Mouse (Mus musculus) neural tube, embryonic 11.5 days (tissue): ENCODE results near the gene Nsun6. TPM values are rescaled to one million over a fixed set of nuclear protein-coding genes. Genes with fewer than 3 reads are reported as not detected.

Source experiments
- ATAC-seq: fragments of 200-750 bp; cut with Nextera tagmentation; 2 replicates; pipeline ENCODE4 v1.8.0; 2017; ENCODE audit warnings: moderate number of reproducible peaks, mild to moderate bottlenecking, moderate TSS enrichment, moderate library complexity; ENCODE audit not compliant: insufficient read depth, low FRiP score, low TSS enrichment
- DNase-seq: peaks from one replicate; pipeline ENCODE4 v3.0.0-alpha.2; 2015; ENCODE audit warnings: low spot score
- H3K27ac ChIP-seq: fragments of 300-500 bp; sonication (generic); 2 replicates; pipeline ENCODE4 v1.5.1; 2014; ENCODE audit warnings: low read depth, mild to moderate bottlenecking, low read length
- H3K27me3 ChIP-seq: fragments of 300-500 bp; sonication (generic); 2 replicates; pipeline ENCODE4 v1.6.1; 2014; ENCODE audit warnings: mild to moderate bottlenecking, low read length, mixed read lengths; ENCODE audit not compliant: control insufficient read depth, insufficient read depth
- H3K36me3 ChIP-seq: fragments of 300-500 bp; sonication (generic); 2 replicates; pipeline ENCODE4 v1.6.1; 2014; ENCODE audit warnings: mild to moderate bottlenecking, low read length, moderate library complexity, mixed read lengths; ENCODE audit not compliant: control insufficient read depth, insufficient read depth
- H3K4me1 ChIP-seq: fragments of 300-500 bp; sonication (generic); 2 replicates; pipeline ENCODE4 v1.6.1; 2014; ENCODE audit warnings: low read length, mixed read lengths; ENCODE audit not compliant: control insufficient read depth, insufficient read depth
- H3K4me2 ChIP-seq: fragments of 300-500 bp; sonication (generic); 2 replicates; pipeline ENCODE4 v1.6.1; 2014; ENCODE audit warnings: low read depth, mild to moderate bottlenecking, moderate library complexity
- H3K4me3 ChIP-seq: fragments of 300-500 bp; sonication (generic); 2 replicates; pipeline ENCODE4 v1.5.1; 2014; ENCODE audit warnings: low read depth, low read length
- H3K9ac ChIP-seq: fragments of 300-500 bp; sonication (generic); 2 replicates; pipeline ENCODE4 v1.6.1; 2014; ENCODE audit warnings: mild to moderate bottlenecking, low read length
- H3K9me3 ChIP-seq: fragments of 300-500 bp; sonication (generic); 2 replicates; pipeline ENCODE4 v1.6.1; 2016; ENCODE audit warnings: low read length; ENCODE audit not compliant: control insufficient read depth
- WGBS: fragments of 180-500 bp; shearing (Covaris S2); extraction: QIAGEN DNeasy Blood & Tissue Kit; methylation state at CpG from one replicate; pipeline ENCODE4 v1.1.7; 2014; 5-methylcytosine and 5-hydroxymethylcytosine counted together
- polyA plus RNA-seq: library from polyadenylated mRNA; unstranded; fragments of >200 nt; fragmentation: Nextera tagmentation; extraction: Ambion mirVana; gene quantifications from 2 replicates; pipeline ENCODE4 v1.2.1, GENCODE M21; 2014

Gene Nsun6
- 12.0 and 12.1 TPM in 2 replicates for polyA plus RNA-seq

DNA sequence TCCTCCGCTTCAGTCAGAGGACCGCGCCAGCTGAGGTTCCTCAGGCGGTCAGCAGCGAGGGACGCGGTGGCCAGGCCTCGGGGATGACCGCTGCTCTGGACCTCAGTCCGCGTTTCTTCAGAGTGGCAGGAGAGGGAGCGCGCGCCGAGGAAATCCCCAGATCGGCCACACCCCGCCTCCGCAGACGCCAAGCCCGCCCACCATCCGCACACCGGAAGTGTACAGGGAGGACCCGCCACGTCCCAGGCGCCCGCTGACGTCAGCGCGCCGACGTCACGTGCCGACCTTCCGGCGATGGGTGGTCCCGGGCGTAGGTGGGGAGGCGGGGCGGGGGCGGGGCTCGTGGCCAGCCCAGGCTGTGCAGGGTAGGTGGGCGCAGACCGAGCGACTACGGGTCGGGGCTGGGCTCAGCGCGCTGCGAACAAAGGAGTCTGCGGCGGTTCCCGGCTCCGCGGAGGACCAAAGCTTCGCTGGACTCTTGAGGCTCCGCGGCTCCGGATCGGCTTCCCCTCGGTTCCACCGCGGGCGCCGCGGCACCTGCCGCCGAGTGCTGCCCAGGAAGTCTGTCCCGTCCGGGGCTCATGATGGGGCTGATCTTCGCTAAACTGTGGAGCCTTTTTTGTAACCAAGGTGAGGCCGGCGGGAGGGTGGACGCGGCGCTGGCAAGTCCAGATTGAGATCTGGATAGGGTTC, at the start of gene Nsun6:
Gene Nsun6 (minus strand): TSS at position 125 of the 693 bp plus-strand sequence.
- H3K9ac ChIP-seq = peak within 1 kb of the TSS; percentile 97
- H3K36me3 ChIP-seq = no peaks in the 10 kb centered on the region
- peaks cover 6% of the 10 kb centered on the region; the same call in 1 of the 2 replicates for H3K4me1 ChIP-seq
- H3K4me2 ChIP-seq = peak within 1 kb of the TSS; percentile 61
- under 1% methylated on average over 71 of the region's 75 CpGs for WGBS
- DNase-seq = peak; percentile 99
- peak; percentile 99 for ATAC-seq
- H3K4me3 ChIP-seq = peak within 1 kb of the TSS; percentile 84
- H3K27me3 ChIP-seq = no peaks in the 10 kb centered on the region
- no peaks in the 10 kb centered on the region for H3K9me3 ChIP-seq
- H3K27ac ChIP-seq = peak within 1 kb of the TSS; percentile 92

- no peaks in the 10 kb centered on the region for H3K36me3 ChIP-seq
- 65% methylated on average over 1 of the region's 1 CpGs for WGBS
- no peak overlapping the region for H3K4me3 ChIP-seq
- no peaks in the 10 kb centered on the region for H3K27me3 ChIP-seq
- H3K9me3 ChIP-seq = no peaks in the 10 kb centered on the region
- H3K4me1 ChIP-seq = no peaks in the 10 kb centered on the region
- DNase-seq = no peak
- no peak overlapping the region for H3K27ac ChIP-seq
- no peak overlapping the region for H3K9ac ChIP-seq
- no peak for ATAC-seq
- H3K4me2 ChIP-seq = no peak overlapping the region
These were observed 49.5 kb upstream of the Nsun6 start for GRCm38 (mm10) chr2:15104386-15104785.

- H3K36me3 ChIP-seq = no peaks in the 10 kb centered on the region
- ATAC-seq (no peak), DNase-seq (no peak)
- no peak overlapping the region for H3K27ac ChIP-seq
- no peaks in the 10 kb centered on the region for H3K4me1 ChIP-seq
- WGBS = 71% methylated on average over 3 of the region's 3 CpGs
- H3K9me3 ChIP-seq = no peaks in the 10 kb centered on the region
- no peak overlapping the region for H3K4me3 ChIP-seq
- H3K9ac ChIP-seq = no peak overlapping the region
- no peaks in the 10 kb centered on the region for H3K27me3 ChIP-seq
- H3K4me2 ChIP-seq = no peak overlapping the region
These were observed 41.7 kb upstream of the Nsun6 start for GRCm38 (mm10) chr2:15096514-15097090.

DNA sequence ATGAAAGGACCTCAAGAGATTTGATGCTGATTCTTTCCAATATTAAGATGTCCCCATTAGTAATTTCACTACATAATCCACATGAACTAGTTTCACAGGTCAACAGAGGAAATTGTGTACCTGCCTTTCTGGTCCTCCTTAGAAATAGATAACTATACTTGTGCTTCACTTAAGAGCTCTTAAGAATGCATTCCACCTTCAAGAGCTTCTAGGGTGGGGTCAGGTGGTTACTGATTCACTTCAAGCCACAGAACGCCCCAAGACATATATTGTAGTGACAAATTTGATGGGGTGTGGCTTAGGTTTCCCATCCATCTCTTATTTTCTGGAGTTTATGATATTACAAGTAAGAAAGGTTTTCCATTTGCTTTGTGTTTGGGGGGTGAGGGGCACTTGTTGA, 32.4 kb upstream of the Nsun6 start:
- ATAC-seq (no peak), DNase-seq (no peak)
- no peak overlapping the region for H3K4me2 ChIP-seq
- WGBS = 90% methylated on average over 1 of the region's 1 CpGs
- no peak overlapping the region for H3K4me3 ChIP-seq
- no peaks in the 10 kb centered on the region for H3K4me1 ChIP-seq
- H3K27ac ChIP-seq = no peak overlapping the region
- no peak overlapping the region for H3K9ac ChIP-seq
- H3K36me3 ChIP-seq = no peaks in the 10 kb centered on the region
- H3K9me3 ChIP-seq = no peaks in the 10 kb centered on the region
- no peaks in the 10 kb centered on the region for H3K27me3 ChIP-seq

DNA sequence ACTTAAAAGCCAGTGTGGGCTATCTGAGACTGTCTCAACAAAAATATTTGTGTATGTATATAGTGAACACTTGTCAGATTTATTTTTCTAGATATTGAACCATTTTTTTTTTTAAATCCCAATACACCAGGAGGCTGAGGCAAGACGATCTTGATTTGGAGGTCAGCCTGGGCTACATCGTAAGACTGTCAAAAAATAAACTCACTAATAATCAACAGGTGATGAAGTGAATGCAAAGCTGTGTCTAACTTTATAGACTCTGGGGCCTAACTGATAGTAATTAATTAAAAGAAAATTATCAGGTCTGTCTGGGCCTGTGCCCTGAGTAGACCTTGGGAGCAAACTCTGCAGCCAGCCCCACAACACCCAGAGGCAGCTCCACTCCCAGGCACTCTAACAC, 28.8 kb upstream of the Nsun6 start:
- H3K9ac ChIP-seq = no peak overlapping the region
- H3K4me2 ChIP-seq = no peak overlapping the region
- H3K27me3 ChIP-seq = no peaks in the 10 kb centered on the region
- 96% methylated on average over 2 of the region's 2 CpGs for WGBS
- DNase-seq = no peak
- H3K27ac ChIP-seq = no peak overlapping the region
- ATAC-seq = no peak
- H3K36me3 ChIP-seq = peaks cover 2% of the 10 kb centered on the region; the same call in 1 of the 2 replicates
- no peaks in the 10 kb centered on the region for H3K4me1 ChIP-seq
- no peaks in the 10 kb centered on the region for H3K9me3 ChIP-seq
- no peak overlapping the region for H3K4me3 ChIP-seq

GRCm38 (mm10) chr2:15067091-15067490, 12.2 kb upstream of the Nsun6 start:
- H3K4me3 ChIP-seq = no peak overlapping the region
- no peaks in the 10 kb centered on the region for H3K27me3 ChIP-seq
- no peak overlapping the region for H3K27ac ChIP-seq
- DNase-seq = no peak
- no peak overlapping the region for H3K9ac ChIP-seq
- no peaks in the 10 kb centered on the region; the same call in none of the 2 replicates for H3K36me3 ChIP-seq
- no peak overlapping the region for H3K4me2 ChIP-seq
- H3K4me1 ChIP-seq = peaks cover 3% of the 10 kb centered on the region; the same call in 1 of the 2 replicates
- ATAC-seq = no peak
- H3K9me3 ChIP-seq = no peaks in the 10 kb centered on the region
- WGBS = 78% methylated on average over 5 of the region's 5 CpGs

DNA sequence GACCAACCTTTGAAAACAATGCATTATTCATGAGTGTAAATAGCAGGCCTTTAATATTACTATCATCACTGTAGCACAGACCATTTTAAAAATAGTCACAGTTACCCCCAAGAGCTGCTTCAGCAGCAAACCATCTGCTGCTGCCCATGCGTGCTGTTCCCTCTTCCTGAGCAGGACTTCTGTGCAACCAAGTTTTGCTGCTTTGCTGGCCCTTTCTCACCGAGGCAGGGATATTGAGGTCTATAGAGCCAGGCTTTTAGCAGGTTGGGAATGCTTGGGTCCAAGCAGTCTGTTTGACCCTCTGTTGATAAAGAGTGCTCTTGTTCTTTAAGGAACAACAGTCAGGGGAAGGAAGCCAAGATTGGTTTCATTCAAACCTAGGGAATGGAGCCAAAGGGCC, 10.6 kb upstream of the Nsun6 start:
- H3K9ac ChIP-seq = no peak overlapping the region
- DNase-seq (no peak), ATAC-seq (no peak)
- H3K9me3 ChIP-seq = no peaks in the 10 kb centered on the region
- H3K4me3 ChIP-seq = no peak overlapping the region
- peaks cover 3% of the 10 kb centered on the region; the same call in 1 of the 2 replicates for H3K4me1 ChIP-seq
- WGBS = 75% methylated on average over 2 of the region's 2 CpGs
- H3K27ac ChIP-seq = no peak overlapping the region
- no peaks in the 10 kb centered on the region; the same call in 1 of the 2 replicates for H3K36me3 ChIP-seq
- no peaks in the 10 kb centered on the region for H3K27me3 ChIP-seq
- H3K4me2 ChIP-seq = no peak overlapping the region

DNA sequence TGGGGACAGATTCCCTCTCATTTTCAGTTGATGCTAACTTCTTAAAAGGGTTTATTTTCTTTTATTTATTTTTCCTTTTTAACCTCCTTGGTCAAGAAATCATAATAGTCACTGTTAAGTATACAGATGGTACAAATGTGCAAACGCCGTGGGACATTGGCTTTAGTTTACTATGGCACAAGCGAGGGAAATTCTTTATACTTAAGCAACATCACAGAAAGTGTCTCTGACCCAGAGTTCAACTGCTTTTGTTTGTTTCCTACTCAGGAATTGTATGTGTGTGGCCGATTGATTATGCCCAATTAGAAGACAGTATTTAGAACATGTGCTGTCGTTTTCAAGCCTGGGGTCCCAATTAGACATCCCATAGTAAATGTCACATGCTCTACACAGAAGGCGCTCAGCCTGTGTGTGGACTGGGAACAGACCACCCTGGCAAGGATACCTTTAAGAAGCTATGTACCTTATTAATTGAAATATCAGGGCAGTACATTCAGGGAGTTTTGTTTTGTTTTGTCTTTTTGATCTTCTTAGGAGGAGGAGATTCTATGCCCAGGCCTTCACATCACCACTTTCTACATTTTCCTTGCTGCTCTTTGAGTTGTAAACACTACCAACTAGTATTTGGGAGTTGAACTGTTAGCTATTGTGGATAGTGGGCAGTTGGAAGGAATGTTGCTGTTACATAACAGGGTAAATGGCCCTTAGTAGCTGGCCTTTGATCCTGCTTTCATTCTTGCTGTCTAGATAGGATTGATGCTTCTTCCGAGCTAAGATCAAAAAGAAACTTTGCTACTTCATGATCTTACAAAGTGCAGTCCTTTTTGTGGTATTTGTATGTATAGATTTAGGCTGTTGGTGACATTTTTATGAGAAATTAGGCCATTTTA, 9.8 kb upstream of the Nsun6 start:
- H3K9ac ChIP-seq = no peak overlapping the region
- WGBS = 63% methylated on average over 7 of the region's 7 CpGs
- no peaks in the 10 kb centered on the region for H3K9me3 ChIP-seq
- ATAC-seq (no peak), DNase-seq (no peak)
- no peaks in the 10 kb centered on the region; the same call in 1 of the 2 replicates for H3K36me3 ChIP-seq
- no peak overlapping the region for H3K27ac ChIP-seq
- peaks cover 3% of the 10 kb centered on the region; the same call in 1 of the 2 replicates for H3K4me1 ChIP-seq
- no peak overlapping the region for H3K4me3 ChIP-seq
- no peak overlapping the region for H3K4me2 ChIP-seq
- H3K27me3 ChIP-seq = no peaks in the 10 kb centered on the region
